Mouse (Mus musculus) lung, adult 2 months (tissue): Measurements from ENCODE around the gene Adssl1. TPM values are rescaled to one million over a fixed set of nuclear protein-coding genes. Genes with fewer than 3 reads are reported as not detected.

Experiments used
- DNase-seq: peaks from one replicate; pipeline ENCODE4 v3.0.0; 2022
- H3K4me1 ChIP-seq: fragments of 200-500 bp; 2 replicates; pipeline ENCODE4 v1.6.1; 2011; ENCODE audit warnings: low read length; ENCODE audit not compliant: control insufficient read depth, insufficient read depth
- H3K4me3 ChIP-seq: fragments of 200-500 bp; replicated peaks from 2 replicates; pipeline ENCODE3; 2011; ENCODE audit warnings: low read depth, mild to moderate bottlenecking, control low read depth, low read length; ENCODE audit errors: extremely low read depth
- CTCF ChIP-seq: fragments of 200-500 bp; IDR thresholded peaks from 2 replicates; pipeline ENCODE4 v1.5.1; 2011; ENCODE audit warnings: mild to moderate bottlenecking, low read length, control low read depth; ENCODE audit not compliant: insufficient read depth
- POLR2A ChIP-seq: fragments of 200-500 bp; IDR thresholded peaks from 2 replicates; pipeline ENCODE4 v1.6.1; 2011; ENCODE audit warnings: low read depth, mild to moderate bottlenecking, control low read depth, low read length, borderline replicate concordance; ENCODE audit errors: extremely low read depth
- WGBS: fragments of 180-500 bp; shearing (Covaris S2); methylation state at CpG from one replicate; pipeline ENCODE4 v1.1.7; 2018; 5-methylcytosine and 5-hydroxymethylcytosine counted together
- polyA plus RNA-seq: library from polyadenylated mRNA; depleted of rRNA; stranded (reverse); fragments of >200 nt; gene quantifications from 2 replicates; pipeline ENCODE4 v1.2.3, GENCODE M21; 2012; rRNA removed

Gene Adssl1
- polyA plus RNA-seq, 1 experiment = 39.0 TPM

DNA sequence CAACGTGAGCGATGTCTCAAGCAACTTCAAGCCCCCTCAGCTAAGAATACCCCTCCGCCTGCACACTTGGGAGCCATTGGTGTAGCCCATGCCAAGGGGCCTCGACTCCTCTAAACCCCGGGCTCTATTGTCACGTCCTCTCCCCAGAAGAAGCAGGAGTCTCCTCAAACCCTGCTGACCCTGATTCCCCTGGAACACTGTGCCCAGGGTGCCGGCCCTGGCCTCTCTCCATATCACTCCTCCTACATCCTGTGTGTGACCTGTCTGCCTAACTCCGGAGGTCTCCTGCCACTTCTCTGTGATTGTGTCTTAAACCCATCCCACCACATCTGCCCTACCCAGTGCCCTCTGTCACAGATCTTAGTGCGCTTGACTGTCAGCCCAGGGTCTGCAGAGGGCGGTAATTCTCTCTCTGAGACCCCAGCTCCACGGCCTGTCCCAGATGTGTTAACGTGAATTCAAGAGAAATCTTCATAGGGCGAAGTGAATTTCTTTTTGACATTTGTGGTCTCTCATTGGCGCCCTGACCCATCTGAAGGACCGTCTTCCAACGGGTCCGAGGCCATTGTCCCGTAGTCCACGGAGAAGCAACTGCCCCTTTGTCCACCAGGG is 58.2 kb downstream of the Adssl1 start:
- TF ChIP-seq POLR2A (no peak), CTCF (0 out of 2 replicates have a peak, but pooled peaks have one; percentile 14)
- peak overlapping the region; percentile 73 for H3K4me3 ChIP-seq
- 32% methylated on average over 19 of the region's 19 CpGs for WGBS
- peaks cover 22% of the 10 kb centered on the region for H3K4me1 ChIP-seq
- no peak for DNase-seq

DNA sequence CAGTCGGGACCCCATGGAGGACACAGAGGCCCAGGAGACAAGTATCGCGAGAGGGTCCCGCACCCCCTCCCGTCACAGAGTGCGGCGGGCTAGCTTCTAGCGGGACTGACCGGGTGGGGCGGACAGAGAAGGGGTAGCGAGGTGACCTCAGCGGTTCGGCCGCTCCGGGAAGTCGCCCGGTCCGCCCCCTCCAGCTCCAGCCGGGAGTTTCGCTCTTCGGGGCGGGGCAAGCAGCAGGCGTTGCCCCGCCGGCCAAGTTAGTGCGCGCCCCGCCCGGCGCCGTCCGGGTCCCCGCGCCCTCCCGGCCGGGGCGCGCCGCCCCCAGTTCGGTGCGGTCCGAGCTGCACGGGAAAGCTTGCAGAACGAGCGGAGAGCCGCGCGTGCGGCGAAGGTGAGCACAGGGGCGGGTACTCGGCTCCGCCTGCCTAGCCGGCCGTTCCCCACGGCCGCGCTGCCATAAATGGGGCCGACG is 58.7 kb downstream of the Adssl1 start, which contains the start of gene Zbtb42:
Zbtb42 (plus strand) TSS at position 274 of the 472 bp plus-strand sequence.
- DNase-seq = peak; percentile 75
- Histone ChIP-seq H3K4me1 (peaks cover 21% of the 10 kb centered on the region), H3K4me3 (peak within 1 kb of the TSS; percentile 73)
- TF ChIP-seq POLR2A = 0 out of 2 replicates have a peak, but pooled peaks have one; percentile 18
- no peak for TF ChIP-seq CTCF
- under 1% methylated on average over 60 of the region's 60 CpGs for WGBS

DNA sequence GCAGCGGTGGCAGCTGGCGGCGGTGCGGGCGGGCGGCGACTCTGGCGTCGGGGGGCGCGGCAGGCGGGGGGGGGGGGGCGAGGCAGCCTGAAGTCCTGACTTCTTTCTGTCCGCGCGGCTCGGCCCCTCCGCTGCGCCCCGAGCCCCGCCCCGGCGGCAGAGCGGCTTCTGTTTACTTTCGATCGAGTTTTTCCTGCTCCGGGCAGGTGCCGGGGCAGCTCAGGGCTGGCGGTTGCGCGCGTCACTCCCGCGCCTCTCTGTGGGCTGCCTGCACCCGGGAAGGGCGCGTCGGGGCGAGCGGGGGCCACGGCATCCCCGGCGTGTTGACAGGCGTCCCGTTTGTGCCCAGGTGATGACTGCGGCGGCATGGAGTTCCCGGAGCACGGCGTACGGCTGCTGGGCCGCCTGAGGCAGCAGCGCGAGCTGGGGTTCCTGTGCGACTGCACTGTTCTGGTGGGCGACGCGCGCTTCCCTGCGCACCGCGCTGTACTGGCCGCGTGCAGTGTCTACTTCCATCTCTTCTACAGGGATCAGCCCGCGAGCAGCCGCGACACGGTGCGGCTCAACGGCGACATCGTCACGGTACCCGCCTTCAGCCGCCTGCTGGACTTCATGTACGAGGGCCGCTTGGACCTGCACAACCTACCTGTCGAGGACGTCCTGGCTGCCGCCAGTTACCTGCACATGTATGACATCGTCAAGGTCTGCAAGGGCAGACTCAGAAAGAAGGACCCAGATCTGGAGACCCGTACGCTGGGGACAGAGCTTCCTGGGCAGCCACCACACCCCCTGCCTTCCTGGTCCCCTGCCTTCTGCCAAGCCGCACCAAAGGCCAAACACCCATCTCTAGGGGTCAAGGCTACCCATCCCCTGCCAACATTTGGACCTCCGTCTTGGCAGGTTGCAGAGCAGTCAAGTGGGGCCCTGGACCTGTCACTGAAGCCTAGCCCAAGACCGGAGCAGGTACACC is 59.5 kb downstream of the Adssl1 start:
- peak overlapping the region; percentile 73 for H3K4me3 ChIP-seq
- peaks cover 21% of the 10 kb centered on the region for H3K4me1 ChIP-seq
- TF ChIP-seq POLR2A = no peak
- 0 out of 2 replicates have a peak, but pooled peaks have one; percentile 1 for TF ChIP-seq CTCF
- DNase-seq = peak; percentile 63
- 7% methylated on average over 81 of the region's 87 CpGs for WGBS

DNA sequence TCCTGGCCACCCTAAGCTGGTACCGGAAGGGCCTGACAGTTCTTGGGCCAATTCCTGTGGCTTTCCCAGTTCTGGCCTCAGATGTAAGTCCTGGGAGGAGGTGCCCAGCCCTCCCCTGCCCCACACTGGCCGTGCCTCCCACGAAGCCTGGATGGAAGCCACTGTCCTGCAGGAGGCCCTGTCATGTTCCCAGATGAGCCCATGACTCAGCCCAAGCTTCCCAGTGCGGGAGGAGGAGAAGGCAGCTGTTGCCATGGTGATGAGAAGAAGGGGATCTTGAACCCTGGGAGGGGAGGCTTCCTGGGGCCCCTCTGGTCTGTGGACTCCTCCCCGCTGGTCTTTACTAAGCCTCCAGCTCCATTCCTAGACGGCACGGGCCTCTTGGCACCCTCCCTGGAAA is 63.5 kb downstream of the Adssl1 start:
- WGBS = 64% methylated on average over 7 of the region's 7 CpGs
- H3K4me1 ChIP-seq = peaks cover 10% of the 10 kb centered on the region
- no peak for DNase-seq
- H3K4me3 ChIP-seq = no peak overlapping the region
- no peak for TF ChIP-seq CTCF
- no peak for TF ChIP-seq POLR2A

DNA sequence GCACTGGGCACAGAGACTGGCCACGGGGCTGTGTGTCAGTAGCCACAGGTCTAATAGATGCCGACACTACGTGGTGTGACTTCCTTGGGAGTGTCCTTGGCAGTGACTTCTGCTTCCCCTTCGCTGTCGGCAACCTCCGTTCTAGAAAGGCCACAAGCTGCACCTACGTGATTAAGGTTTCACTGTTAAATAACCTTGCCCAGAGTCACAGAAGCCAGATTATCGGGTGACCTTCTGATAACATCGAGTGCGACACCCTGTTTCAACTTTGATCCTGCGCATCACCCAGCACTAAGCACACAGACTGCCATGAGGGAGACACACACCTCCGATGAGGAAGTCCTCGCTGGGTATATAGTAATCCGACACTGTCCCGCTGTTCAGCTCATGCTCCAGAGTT is 68.6 kb downstream of the Adssl1 start:
- DNase-seq = no peak
- no peak overlapping the region for H3K4me3 ChIP-seq
- TF ChIP-seq POLR2A (no peak), CTCF (no peak)
- 26% methylated on average over 15 of the region's 15 CpGs for WGBS
- no peaks in the 10 kb centered on the region for H3K4me1 ChIP-seq

Other genes starting within 250 kb of the Adssl1 start
- 9.5 and 11.6 TPM in 2 replicates for gene A530016L24Rik, start 130.6 kb upstream of the Adssl1 start, polyA plus RNA-seq
- 0.09 TPM in 1 of 2 replicates, not detected in the other for gene Tmem179, start 103.3 kb upstream of the Adssl1 start, polyA plus RNA-seq
- gene Inf2, start 31.3 kb upstream of the Adssl1 start, polyA plus RNA-seq = 28.0 and 33.6 TPM in 2 replicates
- gene Siva1, start 24.6 kb downstream of the Adssl1 start, polyA plus RNA-seq = 58.6 and 66.5 TPM in 2 replicates
- gene Akt1, start 54.8 kb downstream of the Adssl1 start, polyA plus RNA-seq = 166 and 187 TPM in 2 replicates
- 40.9 and 51.2 TPM in 2 replicates for gene Zbtb42, start 58.8 kb downstream of the Adssl1 start, polyA plus RNA-seq
- 68.2 and 73.2 TPM in 2 replicates for gene Cep170b, start 100.4 kb downstream of the Adssl1 start, polyA plus RNA-seq
- gene Pld4, start 140.6 kb downstream of the Adssl1 start, polyA plus RNA-seq = 78.2 and 90.1 TPM in 2 replicates
- gene Ahnak2, start 182.6 kb downstream of the Adssl1 start, polyA plus RNA-seq = 9.3 and 13.3 TPM in 2 replicates
- gene Clba1, start 188.9 kb downstream of the Adssl1 start, polyA plus RNA-seq = 9.4 and 10.0 TPM in 2 replicates
- 17.0 and 21.4 TPM in 2 replicates for gene Cdca4, start 209.4 kb downstream of the Adssl1 start, polyA plus RNA-seq
- 9.2 and 12.9 TPM in 2 replicates for gene Gpr132, start 248.2 kb downstream of the Adssl1 start, polyA plus RNA-seq